Mouse (Mus musculus): Measurements from ENCODE around the gene Fam204a.
A peak's percentile ranks its signal among the peaks of the same experiment; 100 is the strongest.

Fam204a gene

GRCm38 (mm10) chr19:60160611-60161274 lies 65.8 kb downstream of the Fam204a start:
- DNase-seq, result peak; percentile 23 to 34

- no peak for DNase-seq
These were observed 66.7 kb downstream of the Fam204a start for GRCm38 (mm10) chr19:60159827-60160226.

- no peak for DNase-seq
These were observed 71.2 kb downstream of the Fam204a start for GRCm38 (mm10) chr19:60155266-60155665.

GRCm38 (mm10) chr19:60153096-60153495 lies 73.4 kb downstream of the Fam204a start:
- no peak for DNase-seq

- DNase-seq, result no peak
These were observed 76.4 kb downstream of the Fam204a start for GRCm38 (mm10) chr19:60150056-60150455.

GRCm38 (mm10) chr19:60149078-60149960 lies 77.2 kb downstream of the Fam204a start:
- DNase-seq, result no peak

Measured in thymus, adult 18-20 months (tissue).